Mouse (Mus musculus): ENCODE results near the gene Trmt1l.

Gene Trmt1l

GRCm38 (mm10) chr1:151494711-151495110 is 66.4 kb downstream of the Trmt1l start:
- DNase-seq (ENCODE audit: low spot score), result no peak

GRCm38 (mm10) chr1:151495635-151496285 is 67.4 kb downstream of the Trmt1l start:
- no peak for DNase-seq (ENCODE audit: low spot score)

GRCm38 (mm10) chr1:151497028-151497427 is 68.7 kb downstream of the Trmt1l start:
- peak; percentile 81 for DNase-seq (ENCODE audit: low spot score)

- DNase-seq (ENCODE audit: low spot score), result no peak
Observed at GRCm38 (mm10) chr1:151497942-151498341, 69.6 kb downstream of the Trmt1l start.

GRCm38 (mm10) chr1:151498381-151498780 is 70.0 kb downstream of the Trmt1l start:
- no peak for DNase-seq (ENCODE audit: low spot score)

- peak; percentile 82 for DNase-seq (ENCODE audit: low spot score)
Observed at GRCm38 (mm10) chr1:151499815-151500501, 71.6 kb downstream of the Trmt1l start.

- DNase-seq (ENCODE audit: low spot score), result peak; percentile 97
Observed at GRCm38 (mm10) chr1:151500531-151501361, 72.4 kb downstream of the Trmt1l start, which contains the start of gene Rnf2. TSS of gene Rnf2 (minus strand) at chr1:151500955.

Data from testis, postnatal 10 days (tissue).